In the genomic region with DNA sequence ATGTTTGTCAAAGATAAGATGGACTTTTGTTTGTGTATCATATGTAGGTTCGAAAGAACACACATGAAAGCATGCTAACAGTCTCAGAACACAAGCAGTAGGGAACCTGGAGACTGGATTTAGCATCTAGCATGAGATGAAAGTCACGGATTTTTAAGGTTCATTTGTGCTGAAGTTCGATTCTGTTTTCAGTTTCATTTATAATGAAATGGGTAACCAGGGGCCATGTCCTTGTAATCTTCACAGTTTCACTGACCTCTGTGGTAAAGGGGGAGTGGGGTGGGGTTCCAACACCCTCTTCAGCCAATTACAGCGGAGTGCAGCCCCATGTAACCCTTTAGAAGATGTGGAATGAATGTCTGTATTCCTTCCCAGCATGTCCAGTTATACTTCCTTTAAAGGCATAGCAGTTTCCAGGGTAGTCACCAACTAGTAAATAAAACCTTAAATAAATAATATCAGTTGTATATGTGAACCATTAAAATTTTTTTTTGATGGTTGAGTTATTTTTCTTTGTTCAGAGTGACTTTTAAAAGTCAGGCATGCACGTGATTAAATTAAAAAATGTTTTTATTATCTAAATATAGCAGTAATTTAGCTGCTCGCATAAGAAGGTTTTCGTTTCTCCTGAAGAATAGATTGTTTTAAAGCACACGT, we compare ENCODE assay signal across 8 mouse cellular contexts. TPM values are rescaled to one million over a fixed set of nuclear protein-coding genes. Genes with fewer than 3 reads are reported as not detected.
A peak's percentile ranks its signal among the peaks of the same experiment; 100 is the strongest.
DNase-seq lines count a peak whose midpoint lies in the region; ATAC-seq and TF ChIP-seq lines count a peak whose summit lies in the region.

No protein-coding gene starts in this region.

- TF ChIP-seq POLR2A in heart, adult 2 months (IDR thresholded peaks at IDR 0.05; ENCODE audit: insufficient read depth, low read depth, low read length), result no peak
- no peak for TF ChIP-seq POLR2A in limb, embryonic 14.5 days (IDR thresholded peaks at IDR 0.05; ENCODE audit: borderline replicate concordance, extremely low read depth, insufficient read depth, insufficient read length)

- H3K27me3 ChIP-seq in heart, adult 2 months (ENCODE audit: control insufficient read depth, insufficient read depth, low read length), result no peaks in the 10 kb centered on the region
- no peaks in the 10 kb centered on the region for H3K27me3 ChIP-seq in limb, embryonic 14.5 days (ENCODE audit: control insufficient read depth, insufficient read depth, low read length)

- H3K79me2 ChIP-seq in heart, adult 2 months (replicated peaks; ENCODE audit: control insufficient read depth, insufficient read depth, low read length), result peaks cover 5% of the 10 kb centered on the region

- H3K4me2 ChIP-seq in limb, embryonic 14.5 days (replicated peaks; ENCODE audit: low read depth, low read length, severe bottlenecking), result peak overlapping the region; percentile 32

- 15% methylated on average over 8 of the region's 8 CpGs for WGBS in heart, adult 2 months
- WGBS in limb, embryonic 14.5 days, result 57% methylated on average over 8 of the region's 8 CpGs

- intact Hi-C loops in heart, postnatal 14 days (cut with DNase I), result loop anchor here (5.0 kb wide), 5 partner anchors 50 to 335 kb away; partner anchors contain the start of gene Ift57
- intact Hi-C loops in heart, adult 2 months (cut with DNase I), result loop anchor here (2.0 to 10.0 kb wide), 8 partner anchors 51 to 877 kb away; partner anchors contain the start of genes Cd47 and Ift57

- DNase-seq in heart, adult 11 months, result peak; percentile 91
- no peak for DNase-seq in heart, postnatal 14 days
- peak; percentile 37 for DNase-seq in adipocyte (ENCODE audit: low spot score)
- DNase-seq in heart, adult 2 months, result peak in 1 of 2 experiments; percentile 26
- no peak for DNase-seq in limb, embryonic 14.5 days (ENCODE audit: low spot score)
- DNase-seq in naive thymus-derived CD4-positive, alpha-beta T cell, adult 2 months (ENCODE audit: low read depth), result peak; percentile 56
- DNase-seq in yolk sac, embryonic 10.5 days (ENCODE audit: low spot score), result no peak
- no peak for DNase-seq in cerebellum, postnatal 36 days

- peaks cover 18% of the 10 kb centered on the region for H3K4me1 ChIP-seq in heart, adult 2 months (ENCODE audit: control insufficient read depth, insufficient read depth, low read length)
- peaks cover 10% of the 10 kb centered on the region; the same call in 1 of the 2 replicates for H3K4me1 ChIP-seq in limb, embryonic 14.5 days (ENCODE audit: control insufficient read depth, insufficient read depth, low read length)

- no peaks in the 10 kb centered on the region for H3K9me3 ChIP-seq in limb, embryonic 14.5 days (ENCODE audit: control insufficient read depth, low read length)

- peak overlapping the region; percentile 99 for H3K27ac ChIP-seq in heart, adult 2 months
- H3K27ac ChIP-seq in limb, embryonic 14.5 days (replicated peaks; ENCODE audit: low read depth, low read length), result no peak overlapping the region

- TF ChIP-seq EP300 in heart, adult 2 months (IDR thresholded peaks at IDR 0.05; ENCODE audit: insufficient read depth, low read depth, low read length), result no peak

- no peak for ATAC-seq in limb, embryonic 14.5 days (ENCODE audit: low FRiP score, low read depth)

- peaks cover 14% of the 10 kb centered on the region for H3K36me3 ChIP-seq in heart, adult 2 months (ENCODE audit: control insufficient read depth, insufficient read depth, low read length)
- no peaks in the 10 kb centered on the region for H3K36me3 ChIP-seq in limb, embryonic 14.5 days (ENCODE audit: control insufficient read depth, insufficient read depth, low read length)

- TF ChIP-seq CTCF in heart, adult 2 months (IDR thresholded peaks at IDR 0.05), result no peak

- peak overlapping the region; percentile 71 for H3K9ac ChIP-seq in heart, adult 2 months (ENCODE audit: low read depth, low read length)
- H3K9ac ChIP-seq in limb, embryonic 14.5 days (ENCODE audit: low read depth, low read length, severe bottlenecking), result no peak overlapping the region

- H3K4me3 ChIP-seq in heart, adult 2 months, result peak overlapping the region; percentile 98
- H3K4me3 ChIP-seq in limb, embryonic 14.5 days (replicated peaks; ENCODE audit: low read length), result no peak overlapping the region

RNA-seq across cellular contexts. Expression of gene Cd47, which starts 57.3 kb away (rescaled TPM):
- 10 to 100 TPM; 67.1 to 71.3 TPM for total RNA-seq in heart, postnatal 14 days (2021)
- total RNA-seq in heart, adult 2 months (2021), result 10 to 100 TPM; 76.5 to 87.1 TPM
- polyA plus RNA-seq in heart, adult 2 months (2012; rRNA removed), result 30.9 and 49.3 TPM in 2 replicates
- polyA plus RNA-seq in limb, embryonic 14.5 days (2012; rRNA removed), result 29.5 and 34.5 TPM in 2 replicates
- 89.2 and 91.0 TPM in 2 replicates for polyA plus RNA-seq in limb, embryonic 14.5 days (2014; fragmentation: Nextera tagmentation; extraction: Ambion mirVana)

Comparison
In these comparisons a context has a peak if more than half of its experiments do, and no peak if none do; other contexts are left out.
1. DNase-seq: peak in heart, adult 11 months (single experiment), adipocyte (single experiment) and naive thymus-derived CD4-positive, alpha-beta T cell, adult 2 months (single experiment); none in heart, postnatal 14 days (0 of 2), limb, embryonic 14.5 days (single experiment), yolk sac, embryonic 10.5 days (single experiment) and cerebellum, postnatal 36 days (0 of 2).